Mouse (Mus musculus) ES-Bruce4 (cell line): ENCODE results near the gene Tmem185b. TPM values are rescaled to one million over a fixed set of nuclear protein-coding genes. Genes with fewer than 3 reads are reported as not detected.
A peak's percentile ranks its signal among the peaks of the same experiment; 100 is the strongest.

Experiments used
- H3K27ac ChIP-seq: 2 replicates; pipeline ENCODE4 v1.5.1; 2012; ENCODE audit warnings: low read length, inconsistent platforms; ENCODE audit not compliant: insufficient read depth
- H3K27me3 ChIP-seq: 2 replicates; pipeline ENCODE4 v1.6.1; 2012; ENCODE audit warnings: mild to moderate bottlenecking, low read length, inconsistent platforms; ENCODE audit not compliant: control insufficient read depth, poor library complexity, insufficient read depth, severe bottlenecking
- H3K36me3 ChIP-seq: 2 replicates; pipeline ENCODE4 v1.6.1; 2012; ENCODE audit warnings: inconsistent platforms, mild to moderate bottlenecking, low read length, moderate library complexity; ENCODE audit not compliant: control insufficient read depth, poor library complexity, insufficient read depth, severe bottlenecking
- H3K4me1 ChIP-seq: one replicate; pipeline ENCODE4 v1.8.1; 2011; ENCODE audit warnings: low read length; ENCODE audit not compliant: control insufficient read depth, insufficient read depth
- H3K4me3 ChIP-seq: 2 replicates; pipeline ENCODE4 v1.5.1; 2011; ENCODE audit warnings: low read depth, mild to moderate bottlenecking, low read length
- H3K9ac ChIP-seq: 2 replicates; pipeline ENCODE4 v1.6.1; 2012; ENCODE audit warnings: low read depth, mild to moderate bottlenecking, inconsistent platforms; ENCODE audit not compliant: poor library complexity, severe bottlenecking
- H3K9me3 ChIP-seq: replicated peaks from 2 replicates; pipeline ENCODE4 v1.6.1; 2012; ENCODE audit warnings: mild to moderate bottlenecking, low read length, inconsistent platforms; ENCODE audit not compliant: control insufficient read depth, poor library complexity, insufficient read depth, severe bottlenecking
- CTCF ChIP-seq: IDR thresholded peaks from one replicate; pipeline ENCODE4 v1.8.1; 2011; ENCODE audit warnings: low read depth, low read length
- EP300 ChIP-seq: IDR thresholded peaks from 2 replicates; pipeline ENCODE4 v1.6.1; 2011; ENCODE audit warnings: low read depth, low read length; ENCODE audit not compliant: insufficient read depth
- POLR2A ChIP-seq: IDR thresholded peaks from one replicate; pipeline ENCODE4 v1.8.1; 2011; ENCODE audit warnings: low read length; ENCODE audit not compliant: insufficient read depth
- polyA plus RNA-seq: library from polyadenylated mRNA; stranded (reverse); fragments of >200 nt; gene quantifications from 2 replicates; pipeline ENCODE4 v1.2.4, GENCODE M21; 2011; ENCODE audit warnings: low read depth; ENCODE audit not compliant: missing spikeins, insufficient read depth, insufficient read length

Tmem185b gene
- polyA plus RNA-seq, 1 experiment: 8.9 TPM

DNA sequence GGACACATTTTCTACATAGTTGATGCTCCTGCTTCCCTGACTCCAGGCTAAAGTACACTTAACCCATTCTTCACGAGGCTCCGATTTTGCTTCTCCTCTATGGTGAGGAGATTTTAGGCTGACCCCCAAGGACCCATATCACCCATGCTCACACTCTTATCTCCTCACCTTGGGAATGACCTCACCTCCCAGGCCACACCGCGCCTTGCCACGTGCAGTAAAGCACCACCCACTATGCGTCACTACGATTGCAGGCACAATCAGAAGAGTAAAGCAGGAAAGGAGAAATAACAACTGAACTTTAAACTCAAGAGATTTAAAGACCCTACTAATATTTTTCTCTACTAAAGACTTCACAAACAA is 23.3 kb downstream of the Tmem185b start:
- Histone ChIP-seq H3K27ac (no peak overlapping the region), H3K4me3 (no peak overlapping the region), H3K27me3 (no peaks in the 10 kb centered on the region), H3K9me3 (no peaks in the 10 kb centered on the region), H3K36me3 (0 out of 2 replicates have a peak, but pooled peaks cover 4% of the 10 kb centered on the region), H3K4me1 (peaks cover 3% of the 10 kb centered on the region), H3K9ac (no peak overlapping the region)
- TF ChIP-seq CTCF (no peak), POLR2A (no peak), EP300 (no peak)

DNA sequence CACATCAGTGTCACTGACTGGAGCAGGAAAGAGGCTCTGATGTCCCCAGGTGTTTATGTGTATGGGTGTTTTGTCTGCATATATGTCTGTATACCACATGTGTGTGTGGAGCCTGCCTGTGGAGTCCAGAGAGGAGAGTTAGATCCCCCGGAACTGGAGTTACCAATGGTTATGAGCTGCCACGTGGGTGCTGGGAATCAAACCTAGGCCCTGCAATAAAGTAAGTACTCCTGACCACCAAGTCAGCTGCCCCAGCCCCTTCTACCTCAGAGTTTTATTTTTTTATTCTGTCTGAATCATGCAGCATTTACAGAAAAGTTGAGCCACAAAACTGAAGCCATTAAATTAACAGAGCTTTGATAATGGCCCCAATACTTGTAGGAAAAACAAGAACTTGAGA is 24.1 kb downstream of the Tmem185b start:
- Histone ChIP-seq H3K9ac (no peak overlapping the region), H3K9me3 (no peaks in the 10 kb centered on the region), H3K27ac (no peak overlapping the region), H3K4me1 (peaks cover 3% of the 10 kb centered on the region), H3K4me3 (no peak overlapping the region), H3K36me3 (0 out of 2 replicates have a peak, but pooled peaks cover 4% of the 10 kb centered on the region), H3K27me3 (no peaks in the 10 kb centered on the region)
- no peak for TF ChIP-seq CTCF
- no peak for TF ChIP-seq POLR2A

DNA sequence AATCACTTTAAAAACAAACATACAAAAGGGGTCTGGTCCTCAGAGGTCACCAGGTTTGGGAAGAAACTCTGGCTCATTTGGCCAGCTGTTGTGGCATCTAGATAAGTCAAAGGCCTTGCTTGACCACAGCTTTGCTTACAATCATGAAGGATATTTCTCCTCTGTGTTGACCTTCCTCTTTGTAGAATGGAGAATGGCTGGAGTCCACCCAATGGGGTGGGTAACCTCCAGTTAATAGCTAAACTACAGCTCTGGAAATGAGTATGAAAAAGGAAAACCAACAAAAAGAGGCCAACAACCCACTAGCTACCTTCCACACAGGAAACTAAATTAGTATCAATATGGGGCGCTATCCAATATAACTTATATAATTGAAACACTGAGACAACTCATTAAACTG is 25.7 kb downstream of the Tmem185b start:
- no peak overlapping the region for H3K27ac ChIP-seq
- no peaks in the 10 kb centered on the region for H3K9me3 ChIP-seq
- H3K9ac ChIP-seq: no peak overlapping the region
- H3K27me3 ChIP-seq: no peaks in the 10 kb centered on the region
- TF ChIP-seq CTCF (no peak), EP300 (no peak), POLR2A (no peak)
- H3K4me1 ChIP-seq: peaks cover 3% of the 10 kb centered on the region
- 0 out of 2 replicates have a peak, but pooled peaks cover 4% of the 10 kb centered on the region for H3K36me3 ChIP-seq
- no peak overlapping the region for H3K4me3 ChIP-seq

DNA sequence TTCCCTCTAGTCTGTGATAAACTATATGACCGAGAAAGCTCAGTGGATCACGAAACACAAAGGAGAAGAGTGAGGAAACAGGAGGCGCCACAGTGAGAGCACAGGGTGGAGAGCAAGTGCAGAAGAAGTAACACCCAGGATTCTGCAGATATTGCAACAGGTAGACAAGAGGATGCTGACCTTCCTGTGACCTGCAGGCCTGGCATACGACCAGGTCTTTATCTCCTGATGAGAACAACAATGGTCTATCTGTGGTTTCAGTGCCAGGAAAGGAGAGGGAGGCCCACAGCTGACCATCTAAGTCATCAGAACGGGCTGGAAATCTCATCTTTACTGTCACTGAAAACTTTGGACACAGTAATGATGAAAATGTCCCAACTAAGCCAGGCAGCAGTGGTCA is 29.7 kb downstream of the Tmem185b start:
- H3K27ac ChIP-seq: no peak overlapping the region
- H3K9ac ChIP-seq: no peak overlapping the region
- H3K27me3 ChIP-seq: no peaks in the 10 kb centered on the region
- H3K36me3 ChIP-seq: no peaks in the 10 kb centered on the region
- no peaks in the 10 kb centered on the region for H3K4me1 ChIP-seq
- H3K9me3 ChIP-seq: no peaks in the 10 kb centered on the region
- H3K4me3 ChIP-seq: no peak overlapping the region
- TF ChIP-seq CTCF (no peak), EP300 (no peak), POLR2A (no peak)

DNA sequence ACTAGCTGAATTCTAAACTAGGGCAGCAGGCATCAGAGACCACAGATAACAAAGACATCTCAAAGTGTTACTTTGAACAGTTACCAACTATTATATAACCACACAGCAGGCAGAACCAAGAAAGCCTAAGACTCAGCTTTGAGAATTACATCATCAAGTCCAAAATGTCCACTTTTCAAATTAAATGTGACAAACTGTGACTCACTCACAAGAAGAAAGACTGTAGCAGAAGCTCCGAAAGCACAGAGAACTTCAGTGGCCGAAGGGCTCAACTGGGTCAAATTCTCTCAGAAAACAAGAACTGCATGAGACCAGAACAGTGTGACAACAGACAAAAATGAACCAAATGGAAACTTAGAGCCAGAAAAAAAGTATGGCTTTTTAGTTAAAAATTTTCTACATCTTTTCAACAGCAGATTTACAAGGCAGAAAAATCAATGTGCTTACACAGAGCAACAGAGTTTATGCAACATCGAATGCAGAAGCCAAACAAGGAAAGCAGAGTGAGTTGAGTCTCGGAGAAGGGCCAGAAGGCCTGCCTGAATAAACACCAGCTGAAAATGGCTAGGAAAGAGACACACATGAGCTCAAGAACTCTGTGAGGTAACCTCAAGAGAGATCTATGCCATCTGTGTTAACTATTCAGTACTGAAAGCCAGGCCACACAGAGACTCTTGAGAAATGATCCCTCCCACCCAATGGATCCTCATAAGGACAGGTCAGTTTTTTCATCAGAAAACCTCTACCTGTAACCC is 31.9 kb downstream of the Tmem185b start:
- Histone ChIP-seq H3K9ac (no peak overlapping the region), H3K27me3 (no peaks in the 10 kb centered on the region), H3K4me3 (no peak overlapping the region), H3K36me3 (no peaks in the 10 kb centered on the region), H3K9me3 (no peaks in the 10 kb centered on the region), H3K27ac (no peak overlapping the region), H3K4me1 (no peaks in the 10 kb centered on the region)
- no peak for TF ChIP-seq EP300
- TF ChIP-seq CTCF: no peak
- TF ChIP-seq POLR2A: no peak

DNA sequence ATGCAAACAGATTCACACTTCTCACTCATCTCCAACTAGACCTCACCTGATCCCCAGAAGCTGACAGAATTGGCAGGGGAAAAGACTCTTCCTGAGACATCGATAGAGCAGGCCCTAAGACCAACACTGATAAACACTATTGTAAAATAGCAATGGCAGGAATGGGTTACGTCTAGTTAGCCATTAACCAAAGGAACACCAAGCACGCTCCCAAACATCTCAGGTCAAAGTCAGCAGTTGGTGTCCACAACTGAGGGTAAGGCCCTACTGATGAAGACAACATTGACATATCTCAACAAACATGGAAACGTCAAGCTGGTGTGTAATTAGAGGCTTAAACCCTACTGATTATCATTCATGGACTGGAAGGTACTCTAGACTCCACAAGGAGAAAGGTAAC is 39.6 kb downstream of the Tmem185b start:
- Histone ChIP-seq H3K4me3 (no peak overlapping the region), H3K36me3 (0 out of 2 replicates have a peak, but pooled peaks cover 5% of the 10 kb centered on the region), H3K9ac (no peak overlapping the region), H3K4me1 (no peaks in the 10 kb centered on the region), H3K27me3 (no peaks in the 10 kb centered on the region), H3K9me3 (no peaks in the 10 kb centered on the region), H3K27ac (peak overlapping the region; percentile 49; the same call in 1 of the 2 replicates)
- TF ChIP-seq POLR2A (no peak), CTCF (no peak), EP300 (no peak)
